Mouse (Mus musculus): Measurements from ENCODE around the gene Fam217a. TPM values are rescaled to one million over a fixed set of nuclear protein-coding genes. Genes with fewer than 3 reads are reported as not detected.

The Fam217a gene
- polyA plus RNA-seq, 1 experiment from 2014 or later: 2.4 TPM

Other genes with a start within 250 kb of the Fam217a start
- not detected in 2 replicates for gene Fam50b, start 189.5 kb downstream of the Fam217a start, polyA plus RNA-seq (2014; fragmentation: Nextera tagmentation; extraction: Ambion mirVana)
- 79.8 and 80.5 TPM in 2 replicates for gene Prpf4b, start 49.0 kb downstream of the Fam217a start, polyA plus RNA-seq (2014; fragmentation: Nextera tagmentation; extraction: Ambion mirVana)
- gene 4933417A18Rik, start 99 bp upstream of the Fam217a start, polyA plus RNA-seq (2014; fragmentation: Nextera tagmentation; extraction: Ambion mirVana): not detected in 2 replicates
- gene Eci3, start 39.5 kb upstream of the Fam217a start, polyA plus RNA-seq (2014; fragmentation: Nextera tagmentation; extraction: Ambion mirVana): 0.39 and 0.51 TPM in 2 replicates
- gene Eci2, start 102.8 kb upstream of the Fam217a start, polyA plus RNA-seq (2014; fragmentation: Nextera tagmentation; extraction: Ambion mirVana): 112 and 113 TPM in 2 replicates

All from heart, embryonic 11.5 days (tissue).